Mouse (Mus musculus) testis, postnatal 14 days (tissue): Measurements from ENCODE around the gene Gm20547.
"Not testable (repeated sequence)": the region's sequence is repeated elsewhere in the genome, so short reads cannot be mapped to it uniquely, and the experiment has no call there.

Experiments
- DNase-seq: peaks from one replicate; pipeline ENCODE4 v3.0.0; 2021; ENCODE audit warnings: low spot score

The Gm20547 gene

GRCm38 (mm10) chr17:34853511-34853910 is 28.3 kb downstream of the Gm20547 start:
- no peak for DNase-seq

GRCm38 (mm10) chr17:34850517-34851125 is 31.2 kb downstream of the Gm20547 start:
- no peak for DNase-seq

- DNase-seq = peak; percentile 97
Observed at GRCm38 (mm10) chr17:34849722-34850516, 31.9 kb downstream of the Gm20547 start, which contains the start of the genes Skiv2l and Nelfe. Gene Skiv2l (minus strand): TSS chr17:34850210. Gene Nelfe (plus strand): TSS chr17:34850391.

GRCm38 (mm10) chr17:34847615-34848014 is 34.2 kb downstream of the Gm20547 start:
- no peak for DNase-seq

- no peak for DNase-seq
Observed at GRCm38 (mm10) chr17:34847192-34847591, 34.6 kb downstream of the Gm20547 start.

- no peak for DNase-seq
Observed at GRCm38 (mm10) chr17:34844884-34845283, 37.0 kb downstream of the Gm20547 start.

GRCm38 (mm10) chr17:34840736-34841307 is 41.0 kb downstream of the Gm20547 start:
- DNase-seq = no peak

- no peak for DNase-seq
Observed at GRCm38 (mm10) chr17:34838785-34839184, 43.1 kb downstream of the Gm20547 start.

- no peak for DNase-seq
Observed at GRCm38 (mm10) chr17:34837464-34838324, 44.1 kb downstream of the Gm20547 start.

GRCm38 (mm10) chr17:34836856-34837221 is 45.0 kb downstream of the Gm20547 start, which contains the start of the genes Stk19 and Dxo:
Gene Stk19 (minus strand): TSS chr17:34836945.
Gene Dxo (plus strand): TSS chr17:34837019.
- DNase-seq = peak; percentile 96

GRCm38 (mm10) chr17:34836155-34836855 is 45.5 kb downstream of the Gm20547 start:
- no peak for DNase-seq

GRCm38 (mm10) chr17:34830776-34831175 is 51.1 kb downstream of the Gm20547 start:
- DNase-seq = not testable (repeated sequence)

- DNase-seq = no peak
Observed at GRCm38 (mm10) chr17:34814818-34815370, 66.9 kb downstream of the Gm20547 start.

GRCm38 (mm10) chr17:34813747-34814146 is 68.1 kb downstream of the Gm20547 start:
- not testable (repeated sequence) for DNase-seq

GRCm38 (mm10) chr17:34811275-34811674 is 70.6 kb downstream of the Gm20547 start:
- DNase-seq = no peak

GRCm38 (mm10) chr17:34810811-34811210 is 71.0 kb downstream of the Gm20547 start:
- DNase-seq = not testable (repeated sequence)

- DNase-seq = not testable (repeated sequence)
Observed at GRCm38 (mm10) chr17:34810411-34810810, 71.4 kb downstream of the Gm20547 start.

GRCm38 (mm10) chr17:34808599-34809205 is 73.1 kb downstream of the Gm20547 start:
- no peak for DNase-seq

- DNase-seq = no peak
Observed at GRCm38 (mm10) chr17:34807176-34807575, 74.7 kb downstream of the Gm20547 start.
